Mouse (Mus musculus): ENCODE measurements around the gene Inpp5k. TPM values are rescaled to one million over a fixed set of nuclear protein-coding genes. Genes with fewer than 3 reads are reported as not detected.

Inpp5k gene
- polyA plus RNA-seq, 2 experiments from 2014 or later, result 123 to 160 TPM

- no peak for ATAC-seq
These were observed 9.4 kb upstream of the Inpp5k start for GRCm38 (mm10) chr11:75621426-75621825.

- ATAC-seq, result no peak
These were observed 8.0 kb upstream of the Inpp5k start for GRCm38 (mm10) chr11:75622588-75623329.

GRCm38 (mm10) chr11:75624102-75624554, 6.7 kb upstream of the Inpp5k start:
- no peak for ATAC-seq

GRCm38 (mm10) chr11:75625820-75626219, 5.0 kb upstream of the Inpp5k start:
- ATAC-seq, result no peak

- peak; percentile 1 for ATAC-seq
These were observed 690 bp upstream of the Inpp5k start for GRCm38 (mm10) chr11:75630098-75630497.

GRCm38 (mm10) chr11:75631561-75632225, 905 bp downstream of the Inpp5k start:
- ATAC-seq, result no peak

GRCm38 (mm10) chr11:75632921-75633320, 2.1 kb downstream of the Inpp5k start:
- no peak for ATAC-seq

GRCm38 (mm10) chr11:75634801-75635200, 4.0 kb downstream of the Inpp5k start:
- no peak for ATAC-seq

- no peak for ATAC-seq
These were observed 4.5 kb downstream of the Inpp5k start for GRCm38 (mm10) chr11:75635315-75635714.

GRCm38 (mm10) chr11:75643323-75643722, 12.5 kb downstream of the Inpp5k start:
- ATAC-seq, result no peak

GRCm38 (mm10) chr11:75644684-75645083, 13.9 kb downstream of the Inpp5k start:
- no peak for ATAC-seq

- no peak for ATAC-seq
These were observed 17.0 kb downstream of the Inpp5k start for GRCm38 (mm10) chr11:75647681-75648211.

- no peak for ATAC-seq
These were observed 18.4 kb downstream of the Inpp5k start for GRCm38 (mm10) chr11:75649155-75649561.

- ATAC-seq, result no peak
These were observed 19.5 kb downstream of the Inpp5k start, which contains the start of gene Myo1c for GRCm38 (mm10) chr11:75650311-75650710. Gene Myo1c, plus strand, starts transcription at chr11:75650504.

- ATAC-seq, result no peak
These were observed 20.2 kb downstream of the Inpp5k start for GRCm38 (mm10) chr11:75650958-75651425.

- ATAC-seq, result peak; percentile 61
These were observed 20.8 kb downstream of the Inpp5k start for GRCm38 (mm10) chr11:75651426-75652221.

GRCm38 (mm10) chr11:75652222-75652941, 21.6 kb downstream of the Inpp5k start:
- peak; percentile 8 for ATAC-seq

- no peak for ATAC-seq
These were observed 22.3 kb downstream of the Inpp5k start for GRCm38 (mm10) chr11:75652942-75653684.

- ATAC-seq, result peak; percentile 28
These were observed 23.1 kb downstream of the Inpp5k start for GRCm38 (mm10) chr11:75653781-75654470.
